ENCODE assay signal across 8 mouse cellular contexts in genomic region chr15:83526424-83527091, GRCm38 (mm10). TPM values are rescaled to one million over a fixed set of nuclear protein-coding genes. Genes with fewer than 3 reads are reported as not detected.
DNase-seq lines count a peak whose midpoint lies in the region; ATAC-seq and TF ChIP-seq lines count a peak whose summit lies in the region.

TSS of gene Bik (plus strand) at chr15:83526862.

- 1% methylated on average over 45 of the region's 45 CpGs for WGBS in liver, embryonic 14.5 days (ENCODE audit: insufficient replicate concordance)

- peak within 1 kb of the TSS; percentile 77 for H3K4me2 ChIP-seq in liver, embryonic 14.5 days (ENCODE audit: low read depth)

- H3K4me3 ChIP-seq in liver, embryonic 14.5 days (ENCODE audit: insufficient read depth in 1 of 2, low read depth in 2 of 2, low read length in 2 of 2), result peak within 1 kb of the TSS; percentile 43 to 59

- H3K27ac ChIP-seq in liver, embryonic 14.5 days, result no peak within 1 kb of the TSS

- no peak for TF ChIP-seq EP300 in liver, embryonic 14.5 days (IDR thresholded peaks at IDR 0.05; ENCODE audit: low read depth)

- no peaks in the 10 kb centered on the region for H3K9me3 ChIP-seq in liver, embryonic 14.5 days (ENCODE audit: control insufficient read depth, low read length)

- peaks cover 62% of the 10 kb centered on the region for H3K27me3 ChIP-seq in liver, embryonic 14.5 days (ENCODE audit: control insufficient read depth, insufficient read depth, low read length)

- peak within 1 kb of the TSS; percentile 37 for H3K9ac ChIP-seq in liver, embryonic 14.5 days (replicated peaks)

- no peaks in the 10 kb centered on the region for H3K36me3 ChIP-seq in liver, embryonic 14.5 days (replicated peaks; ENCODE audit: control insufficient read depth, insufficient read depth, low read depth)

- TF ChIP-seq CTCF in liver, embryonic 14.5 days (IDR thresholded peaks at IDR 0.05; ENCODE audit: low read depth), result no peak

- DNase-seq in MN1 (ENCODE audit: low spot score), result peak; percentile 33
- peak; percentile 15 for DNase-seq in c-Kit-positive CD71-positive TER-119-positive erythroid progenitor cells, embryonic 14.5 days (ENCODE audit: low spot score)
- peak; percentile 48 for DNase-seq in gastrocnemius, postnatal 25 days
- peak; percentile 72 for DNase-seq in induced T-regulatory cell, adult 2 months (ENCODE audit: low read depth)
- no peak for DNase-seq in liver, embryonic 14.5 days (ENCODE audit: low read depth in 3 of 3, low spot score in 3 of 3)
- peak; percentile 5 to 19 for DNase-seq in natural killer cell, adult 2 months (ENCODE audit: low spot score in 2 of 2)
- peak; percentile 74 for DNase-seq in thymus, postnatal 14 days
- DNase-seq in ovary, postnatal 10 days (ENCODE audit: low spot score), result no peak

- ATAC-seq in liver, embryonic 14.5 days (ENCODE audit: insufficient read depth), result peak; percentile 58; the same call in 1 of the 2 replicates

- peaks cover 0 to 7% of the 10 kb centered on the region in 2 experiments; a peak in 2 of 4 replicates for H3K4me1 ChIP-seq in liver, embryonic 14.5 days (replicated peaks; ENCODE audit: control insufficient read depth in 2 of 2, insufficient read depth in 2 of 2, low read length in 1 of 2)

RNA-seq across cellular contexts. Expression of gene Bik, which starts in this region (rescaled TPM):
- 1 to 10 TPM in 1 of 2 experiments, under 1 TPM in 1; 0.59 to 1.3 TPM for total RNA-seq in gastrocnemius, postnatal 25 days (2021)
- 1.3 and 1.8 TPM in 2 replicates for polyA plus RNA-seq in liver, embryonic 14.5 days (2012; rRNA removed)
- polyA plus RNA-seq in liver, embryonic 14.5 days (2014; fragmentation: Nextera tagmentation; extraction: Ambion mirVana), result 1.4 and 2.0 TPM in 2 replicates

Comparison
In these comparisons a context has a peak if more than half of its experiments do, and no peak if none do; other contexts are left out.
1. DNase-seq: peak in MN1 (single experiment), c-Kit-positive CD71-positive TER-119-positive erythroid progenitor cells, embryonic 14.5 days (single experiment), gastrocnemius, postnatal 25 days (single experiment), induced T-regulatory cell, adult 2 months (single experiment), natural killer cell, adult 2 months (2 of 2) and thymus, postnatal 14 days (single experiment); none in liver, embryonic 14.5 days (0 of 3) and ovary, postnatal 10 days (single experiment).